Mouse (Mus musculus) duodenum, adult 2 months (tissue): ENCODE data around the gene Sdhb. TPM values are rescaled to one million over a fixed set of nuclear protein-coding genes. Genes with fewer than 3 reads are reported as not detected.

ENCODE experiments used
- polyA plus RNA-seq: library from polyadenylated mRNA; depleted of rRNA; stranded (reverse); fragments of >200 nt; gene quantifications from 2 replicates; pipeline ENCODE4 v1.2.3, GENCODE M21; 2012; ENCODE audit warnings: low replicate concordance; rRNA removed

The Sdhb gene
- 331 and 578 TPM in 2 replicates for polyA plus RNA-seq

DNA sequence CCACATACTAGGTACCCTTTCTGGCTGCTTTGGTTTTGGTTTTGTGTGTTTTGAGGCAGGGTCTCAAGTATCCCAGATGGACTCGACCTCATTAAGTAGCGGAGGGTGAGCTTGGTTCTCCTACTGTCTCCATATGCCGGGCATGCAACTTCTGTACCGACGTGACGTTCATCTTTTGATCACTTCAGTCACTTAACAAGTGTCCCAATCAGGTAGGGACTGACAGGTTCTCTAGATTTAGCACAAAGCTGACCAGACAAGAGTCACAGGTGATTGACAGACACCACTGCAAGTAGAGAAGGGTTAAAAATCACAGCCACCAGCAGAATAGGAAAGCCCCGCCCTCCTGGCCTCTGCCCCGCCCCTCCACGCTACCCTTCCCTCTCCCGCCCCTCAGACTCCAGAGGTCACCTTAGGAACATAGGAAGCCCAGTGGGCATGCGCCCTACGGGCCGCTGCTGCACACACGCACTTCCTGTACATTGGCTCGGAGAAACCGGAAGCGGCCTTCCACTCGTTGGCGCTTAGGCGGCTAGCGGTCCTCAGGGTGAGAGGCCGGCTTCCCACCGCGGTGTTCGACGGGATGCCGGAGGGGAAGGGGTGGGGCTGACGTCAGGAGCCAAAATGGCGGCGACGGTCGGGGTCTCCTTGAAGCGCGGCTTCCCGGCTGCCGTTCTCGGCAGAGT lies at the start of gene Sdhb:
Gene Sdhb, plus strand, starts transcription at position 423 of the 686 bp plus-strand sequence.

DNA sequence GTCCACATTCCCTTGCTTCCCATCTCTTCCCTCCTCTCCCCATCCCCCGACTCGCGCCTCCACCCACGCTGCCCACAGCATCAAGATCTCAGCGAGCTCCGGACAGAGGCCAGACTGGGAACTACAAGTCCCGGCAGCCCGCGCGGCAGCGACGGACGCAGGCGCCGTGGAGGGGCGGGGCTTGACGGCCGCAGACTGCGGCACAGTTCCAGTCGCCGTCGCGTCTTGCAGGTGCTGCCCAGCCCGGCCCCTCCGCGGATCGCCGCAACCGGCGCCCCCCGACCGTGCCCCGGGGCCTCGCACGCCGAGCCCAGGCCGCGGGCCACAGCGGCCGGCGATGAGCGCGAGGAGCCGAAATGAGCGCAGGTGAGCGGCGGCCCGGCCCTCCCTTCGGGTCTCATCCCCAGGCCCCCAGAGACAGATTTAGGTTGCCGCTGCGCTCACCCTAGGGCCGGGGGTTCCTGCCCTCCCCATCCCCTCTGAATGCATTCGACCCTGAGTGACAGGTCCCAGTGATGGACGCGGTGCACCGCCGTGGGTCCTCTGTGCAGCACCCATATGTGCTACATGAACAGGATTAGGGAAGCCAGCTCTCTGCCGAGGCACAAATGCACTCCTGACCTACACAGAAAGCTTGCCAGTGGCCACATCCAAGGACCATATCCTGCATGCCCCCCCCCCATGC lies 25.9 kb downstream of the Sdhb start, which contains the start of gene Atp13a2:
Gene Atp13a2, plus strand, starts transcription at position 163 of the 685 bp plus-strand sequence.

DNA sequence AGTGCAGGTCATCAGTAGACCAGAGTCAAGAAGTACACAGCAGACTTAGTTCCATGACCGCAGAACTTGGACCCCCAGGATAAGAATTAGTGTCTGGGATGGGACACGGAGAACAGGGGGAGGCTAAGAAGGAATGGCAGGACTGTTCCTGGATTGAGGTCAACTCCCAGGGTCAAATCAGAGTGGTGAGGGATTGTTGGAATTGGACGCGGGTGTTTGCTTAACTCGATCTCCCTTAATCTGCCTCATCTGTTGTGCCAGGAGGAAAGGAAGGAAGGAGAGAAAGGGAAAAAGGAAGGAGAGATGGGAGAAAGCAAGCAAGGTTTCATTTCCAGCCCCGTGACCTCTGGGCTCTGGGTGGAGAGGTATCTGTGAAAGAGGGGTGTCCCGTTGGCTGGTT lies 49.1 kb downstream of the Sdhb start, which contains the start of gene Mfap2:
Gene Mfap2, plus strand, starts transcription at position 301 of the 400 bp plus-strand sequence.

Other genes with a start within 250 kb of the Sdhb start
- gene Padi6, start 218.6 kb upstream of the Sdhb start, polyA plus RNA-seq, result not detected in 2 replicates
- 0.50 and 0.63 TPM in 2 replicates for gene Padi4, start 187.0 kb upstream of the Sdhb start, polyA plus RNA-seq
- 0.09 TPM in 1 of 2 replicates, not detected in the other for gene Padi3, start 150.6 kb upstream of the Sdhb start, polyA plus RNA-seq
- gene Padi1, start 115.4 kb upstream of the Sdhb start, polyA plus RNA-seq, result 0.06 TPM in 1 of 2 replicates, not detected in the other
- gene Padi2, start 54.9 kb upstream of the Sdhb start, polyA plus RNA-seq, result 2.0 and 8.1 TPM in 2 replicates
- 51.9 and 58.0 TPM in 2 replicates for gene Atp13a2, start 25.7 kb downstream of the Sdhb start, polyA plus RNA-seq
- gene Mfap2, start 49.2 kb downstream of the Sdhb start, polyA plus RNA-seq, result 14.6 and 18.5 TPM in 2 replicates
- 3.3 and 7.0 TPM in 2 replicates for gene Crocc, start 99.3 kb downstream of the Sdhb start, polyA plus RNA-seq
- gene Necap2, start 117.2 kb downstream of the Sdhb start, polyA plus RNA-seq, result 50.1 and 75.6 TPM in 2 replicates
- gene Spata21, start 127.1 kb downstream of the Sdhb start, polyA plus RNA-seq, result not detected in 2 replicates
- 59.7 and 70.7 TPM in 2 replicates for gene Szrd1, start 178.6 kb downstream of the Sdhb start, polyA plus RNA-seq
- gene Fbxo42, start 186.7 kb downstream of the Sdhb start, polyA plus RNA-seq, result 8.5 and 10.2 TPM in 2 replicates